Mouse (Mus musculus): ENCODE data around the gene Patz1. TPM values are rescaled to one million over a fixed set of nuclear protein-coding genes. Genes with fewer than 3 reads are reported as not detected.

Gene Patz1
- total RNA-seq (2012; rRNA removed) (29.5 and 30.5 TPM in 2 replicates), total RNA-seq (2014; rRNA removed) (30.8 and 31.5 TPM in 2 replicates), polyA plus RNA-seq (2012; ENCODE audit: insufficient read length, low read depth) (35.3 and 37.4 TPM in 2 replicates)

DNA sequence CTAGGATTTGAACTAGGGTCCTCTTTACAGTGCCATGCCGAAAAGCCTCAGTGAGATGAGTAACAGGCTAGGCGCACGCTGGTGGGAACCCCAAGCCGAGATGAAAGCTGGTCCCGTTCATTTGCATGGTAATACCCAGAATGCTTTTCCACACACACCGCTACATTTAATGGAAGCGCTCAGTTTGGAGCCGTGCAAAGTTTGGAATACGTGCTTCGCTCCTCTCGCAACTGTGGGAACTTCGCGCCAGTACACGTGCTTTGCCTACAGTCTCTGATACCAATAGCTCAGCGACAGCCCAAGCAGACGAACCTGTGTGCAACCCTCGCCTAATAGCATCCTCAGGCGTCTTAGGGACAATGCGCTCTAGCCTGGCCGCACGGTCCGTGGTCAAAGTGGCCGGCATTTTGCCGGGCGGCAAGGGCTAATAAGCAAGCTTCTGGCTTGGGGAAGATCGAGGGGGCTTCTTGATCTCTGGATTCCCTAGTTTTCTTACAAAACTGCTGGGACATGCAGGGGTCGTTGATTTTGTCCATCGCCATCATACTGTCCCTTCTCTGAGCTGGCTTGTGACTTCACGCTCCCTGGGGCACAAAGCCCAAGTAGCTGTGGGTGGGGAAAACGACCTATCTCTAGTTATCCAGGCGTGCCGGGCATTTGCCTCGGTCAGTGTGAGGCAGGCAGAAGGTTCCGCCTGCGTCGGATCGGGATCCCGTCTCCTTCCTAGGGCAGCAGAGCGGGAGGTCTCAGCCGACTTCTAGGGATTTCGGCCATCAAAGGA is at the start of gene Patz1:
Gene Patz1, plus strand, starts transcription at position 354 of the 781 bp plus-strand sequence.
- peak within 1 kb of the TSS; percentile 17 for H3K4me2 ChIP-seq (ENCODE audit: insufficient read depth, low read depth, poor library complexity, severe bottlenecking)
- TF ChIP-seq MEF2A (IDR thresholded peaks at IDR 0.05; ENCODE audit: borderline replicate concordance, low read depth, low read length) (no peak), RCOR1 (conservative IDR thresholded peaks at IDR 0.05; ENCODE audit: low read depth, low read length) (0 out of 2 replicates have a peak, but pooled peaks have one; percentile 2), ELF1 (IDR thresholded peaks at IDR 0.05; ENCODE audit: low read depth, low read length) (no peak), SMC3 (IDR thresholded peaks at IDR 0.05; ENCODE audit: low read depth, low read length) (no peak), TCF12 (IDR thresholded peaks at IDR 0.05; ENCODE audit: low read depth, low read length) (no peak), MAX (IDR thresholded peaks at IDR 0.05; ENCODE audit: low read length) (0 out of 2 replicates have a peak, but pooled peaks have one; percentile 11), MYC (IDR thresholded peaks at IDR 0.05; ENCODE audit: low read depth, low read length) (no peak), MXI1 (IDR thresholded peaks at IDR 0.05; ENCODE audit: low read depth, low read length) (no peak), ETS1 (conservative IDR thresholded peaks at IDR 0.05; ENCODE audit: low read depth, low read length) (no peak)
- in situ Hi-C loops (cut with MboI; ENCODE audit: low pct_ligation_motif_present, low pct_unique_long_range_greater_than_20kb, low sequenced_read_pairs) (no loop called here), dilution Hi-C loops (cut with MboI; ENCODE audit: extremely low pct_ligation_motif_present, extremely low pct_unique_long_range_greater_than_20kb, low sequenced_read_pairs) (no loop called here)
- peaks cover 5% of the 10 kb centered on the region for H3K9me3 ChIP-seq (replicated peaks; ENCODE audit: low read length)
- peak within 1 kb of the TSS; percentile 73 to 84 (median 79) for H3K4me3 ChIP-seq (replicated peaks in 1 of 3; ENCODE audit: low read depth in 2 of 3, low read length in 2 of 3, poor library complexity in 1 of 3)
- DNase-seq (ENCODE audit: extremely low read depth): no peak
- H3K27ac ChIP-seq (ENCODE audit: insufficient read depth, low read depth): peak within 1 kb of the TSS; percentile 73
- H3K36me3 ChIP-seq (replicated peaks in 1 of 2; ENCODE audit: control insufficient read depth in 1 of 2, insufficient read depth in 1 of 2, low read length in 1 of 2): peaks cover 4 to 10% of the 10 kb centered on the region in 2 experiments
- H3K4me1 ChIP-seq (ENCODE audit: control insufficient read depth in 1 of 2, insufficient read depth in 2 of 2): peaks cover 5 to 34% of the 10 kb centered on the region in 2 experiments
- peak within 1 kb of the TSS; percentile 84 for H3K9ac ChIP-seq (ENCODE audit: insufficient read depth, low read depth)
- H3K79me2 ChIP-seq (replicated peaks; ENCODE audit: control insufficient read depth, extremely low read depth, insufficient read depth, poor library complexity, severe bottlenecking): peaks cover 31% of the 10 kb centered on the region
- no peaks in the 10 kb centered on the region for H3K27me3 ChIP-seq (replicated peaks)

DNA sequence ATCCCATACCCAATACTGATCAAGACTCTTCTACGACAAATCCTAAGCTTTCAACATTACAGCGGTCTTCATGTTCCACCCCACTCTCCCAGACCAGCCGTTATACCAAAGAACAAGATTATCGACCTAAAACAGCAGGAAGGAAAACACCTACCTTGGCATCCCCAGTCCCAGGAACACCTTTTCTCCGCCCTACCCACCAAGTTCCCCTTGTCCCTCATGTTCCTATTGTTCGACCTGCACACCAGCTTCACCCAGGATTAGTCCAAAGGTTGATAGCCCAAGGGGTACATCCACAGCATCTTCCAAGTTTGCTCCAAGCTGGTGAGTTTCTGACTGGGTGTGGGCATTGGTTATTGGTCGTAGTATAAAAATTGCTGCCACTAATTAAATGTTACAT is 46.3 kb upstream of the Patz1 start:
- in situ Hi-C loops (cut with MboI; ENCODE audit: low pct_ligation_motif_present, low pct_unique_long_range_greater_than_20kb, low sequenced_read_pairs): no loop called here
- dilution Hi-C loops (cut with MboI; ENCODE audit: extremely low pct_ligation_motif_present, extremely low pct_unique_long_range_greater_than_20kb, low sequenced_read_pairs): no loop called here

More for the DNA sequence above, 46.3 kb upstream of the Patz1 start:
- Histone ChIP-seq H3K4me2 (ENCODE audit: insufficient read depth, low read depth, poor library complexity, severe bottlenecking) (no peak overlapping the region), H3K9me3 (replicated peaks; ENCODE audit: low read length) (peaks cover 6% of the 10 kb centered on the region), H3K4me1 (ENCODE audit: control insufficient read depth in 1 of 2, insufficient read depth in 2 of 2) (no peaks in the 10 kb centered on the region), H3K27ac (ENCODE audit: insufficient read depth, low read depth) (no peak overlapping the region), H3K9ac (ENCODE audit: insufficient read depth, low read depth) (no peak overlapping the region), H3K36me3 (replicated peaks in 1 of 2; ENCODE audit: control insufficient read depth in 1 of 2, insufficient read depth in 1 of 2, low read length in 1 of 2) (peaks cover 78 to 95% of the 10 kb centered on the region in 2 experiments), H3K27me3 (replicated peaks) (no peaks in the 10 kb centered on the region), H3K4me3 (replicated peaks in 1 of 3; ENCODE audit: low read depth in 2 of 3, low read length in 2 of 3, poor library complexity in 1 of 3) (no peak overlapping the region), H3K79me2 (replicated peaks; ENCODE audit: control insufficient read depth, extremely low read depth, insufficient read depth, poor library complexity, severe bottlenecking) (no peaks in the 10 kb centered on the region)
- DNase-seq (ENCODE audit: extremely low read depth): no peak
- TF ChIP-seq ZC3H11A (IDR thresholded peaks at IDR 0.05; ENCODE audit: low read depth, low read length) (no peak), JUND (conservative IDR thresholded peaks at IDR 0.05; ENCODE audit: low read depth, low read length) (no peak), CHD2 (IDR thresholded peaks at IDR 0.05; ENCODE audit: low read length) (no peak), JUN (IDR thresholded peaks at IDR 0.05; ENCODE audit: insufficient read depth, low read depth, low read length) (no peak), E2F4 (IDR thresholded peaks at IDR 0.05; ENCODE audit: insufficient replicate concordance, low read depth, low read length) (no peak), ZKSCAN1 (IDR thresholded peaks at IDR 0.05; ENCODE audit: borderline replicate concordance, low read depth, low read length) (no peak), RAD21 (IDR thresholded peaks at IDR 0.05; ENCODE audit: low read depth, low read length) (no peak), GABPA (IDR thresholded peaks at IDR 0.05; ENCODE audit: insufficient replicate concordance, low read depth, low read length) (no peak), EP300 (IDR thresholded peaks at IDR 0.05; ENCODE audit: low read length) (no peak), BHLHE40 (IDR thresholded peaks at IDR 0.05; ENCODE audit: low read depth, low read length) (no peak), IRF4 (IDR thresholded peaks at IDR 0.05; ENCODE audit: low read depth, low read length) (no peak), NRF1 (IDR thresholded peaks at IDR 0.05; ENCODE audit: low read depth, low read length) (no peak), SMC3 (IDR thresholded peaks at IDR 0.05; ENCODE audit: low read depth, low read length) (no peak), TBP (conservative IDR thresholded peaks at IDR 0.05; ENCODE audit: low read depth, low read length) (no peak), MAZ (IDR thresholded peaks at IDR 0.05; ENCODE audit: low read depth, low read length) (no peak), MYC (IDR thresholded peaks at IDR 0.05; ENCODE audit: low read depth, low read length) (no peak), MAX (IDR thresholded peaks at IDR 0.05; ENCODE audit: low read length) (no peak), NELFE (IDR thresholded peaks at IDR 0.05; ENCODE audit: low read depth, low read length) (no peak)

All from CH12.LX (cell line).